Mouse (Mus musculus): Measurements from ENCODE around the gene Zkscan17. TPM values are rescaled to one million over a fixed set of nuclear protein-coding genes. Genes with fewer than 3 reads are reported as not detected.

Zkscan17 gene
- polyA plus RNA-seq, 1 experiment from 2014 or later, result 13.4 TPM

DNA sequence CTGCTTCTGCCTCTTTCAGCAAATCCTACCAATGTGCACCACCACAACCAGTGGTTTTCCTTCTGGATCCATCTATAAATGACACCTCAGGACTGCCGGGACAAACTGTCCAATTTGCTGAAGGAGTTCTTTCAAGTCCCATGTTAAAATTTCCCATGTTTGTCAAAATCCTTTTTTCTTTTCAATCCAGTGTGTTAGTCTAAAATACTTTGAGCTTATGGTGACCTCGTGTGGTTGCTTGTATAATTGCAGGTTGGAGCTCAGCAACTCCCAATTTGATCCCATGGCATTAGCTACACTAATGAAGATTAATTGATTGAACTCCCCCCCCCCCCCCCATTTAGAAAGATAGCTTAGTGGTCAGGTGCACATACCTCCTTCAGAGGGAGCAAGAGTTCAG, 43.3 kb downstream of the Zkscan17 start:
- no peaks in the 10 kb centered on the region for H3K27me3 ChIP-seq (ENCODE audit: control insufficient read depth, insufficient read depth, low read length)
- no peak overlapping the region for H3K9ac ChIP-seq (ENCODE audit: low read length)
- H3K4me3 ChIP-seq (ENCODE audit: control insufficient read depth in 1 of 2, insufficient read depth in 1 of 2, low read depth in 1 of 2, low read length in 2 of 2), result no peak overlapping the region
- no peak overlapping the region for H3K27ac ChIP-seq (replicated peaks in 1 of 2; ENCODE audit: control insufficient read depth in 1 of 2, insufficient read depth in 1 of 2, low read depth in 2 of 2, low read length in 2 of 2)
- ATAC-seq (ENCODE audit: insufficient number of reproducible peaks, insufficient read depth, low FRiP score, low read depth), result no peak
- H3K4me1 ChIP-seq (ENCODE audit: control insufficient read depth in 2 of 2, insufficient read depth in 2 of 2, low read length in 2 of 2), result no peaks in the 10 kb centered on the region
- no peaks in the 10 kb centered on the region for H3K9me3 ChIP-seq (ENCODE audit: control insufficient read depth, low read length)
- H3K36me3 ChIP-seq (ENCODE audit: control insufficient read depth, insufficient read depth, low read length), result peaks cover 31% of the 10 kb centered on the region
- WGBS, result 9% methylated on average over 2 of the region's 2 CpGs
- H3K4me2 ChIP-seq (ENCODE audit: low read length), result no peak overlapping the region

DNA sequence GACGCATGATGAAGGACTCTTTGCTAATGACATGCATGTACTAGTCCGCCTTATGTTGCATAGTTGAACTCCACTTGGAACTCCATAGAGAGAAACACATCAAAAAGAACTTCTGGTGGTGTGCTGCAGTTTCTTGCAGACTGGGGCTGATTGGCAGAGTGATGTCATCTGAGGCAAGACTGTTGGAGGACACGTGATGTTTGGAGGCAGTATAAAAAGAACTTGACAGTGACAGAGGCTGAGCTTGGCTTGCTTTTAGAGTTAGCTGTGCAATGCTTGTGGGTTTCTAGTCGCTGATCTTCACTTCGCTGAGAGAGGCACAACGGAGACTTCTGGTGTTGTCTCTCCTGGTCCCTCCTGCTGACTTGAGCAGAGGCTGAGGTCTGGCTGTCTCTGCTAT, 49.3 kb downstream of the Zkscan17 start:
- no peak for ATAC-seq (ENCODE audit: insufficient number of reproducible peaks, insufficient read depth, low FRiP score, low read depth)
- H3K9ac ChIP-seq (ENCODE audit: low read length), result no peak overlapping the region
- H3K9me3 ChIP-seq (ENCODE audit: control insufficient read depth, low read length), result no peaks in the 10 kb centered on the region
- WGBS, result 57% methylated on average over 6 of the region's 6 CpGs
- H3K27me3 ChIP-seq (ENCODE audit: control insufficient read depth, insufficient read depth, low read length), result no peaks in the 10 kb centered on the region
- no peak overlapping the region for H3K4me2 ChIP-seq (ENCODE audit: low read length)
- H3K27ac ChIP-seq (replicated peaks in 1 of 2; ENCODE audit: control insufficient read depth in 1 of 2, insufficient read depth in 1 of 2, low read depth in 2 of 2, low read length in 2 of 2), result no peak overlapping the region
- H3K4me3 ChIP-seq (ENCODE audit: control insufficient read depth in 1 of 2, insufficient read depth in 1 of 2, low read depth in 1 of 2, low read length in 2 of 2), result no peak overlapping the region
- peaks cover 3 to 4% of the 10 kb centered on the region in 2 experiments; a peak in 3 of 4 replicates for H3K4me1 ChIP-seq (ENCODE audit: control insufficient read depth in 2 of 2, insufficient read depth in 2 of 2, low read length in 2 of 2)
- H3K36me3 ChIP-seq (ENCODE audit: control insufficient read depth, insufficient read depth, low read length), result no peaks in the 10 kb centered on the region

DNA sequence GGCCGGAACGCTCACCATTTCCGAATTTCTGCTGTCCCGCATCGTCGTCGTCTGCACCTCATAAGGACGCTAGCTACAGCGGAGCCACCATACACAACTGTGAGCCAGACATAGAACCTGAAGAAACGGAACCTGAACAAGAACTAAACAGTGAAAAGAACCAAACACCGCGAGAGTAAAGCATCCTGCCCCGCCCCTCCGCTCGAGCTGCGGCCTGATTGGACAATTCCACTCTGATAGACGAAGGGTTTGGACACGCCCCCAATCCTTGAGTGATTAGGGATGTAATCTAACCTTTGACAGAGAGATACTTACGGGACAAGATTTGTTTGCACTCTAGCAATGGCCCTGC, 54.2 kb downstream of the Zkscan17 start, which contains the start of gene Zfp867:
Zfp867 (minus strand) TSS at position 149 of the 352 bp plus-strand sequence.
- H3K4me3 ChIP-seq (ENCODE audit: control insufficient read depth in 1 of 2, insufficient read depth in 1 of 2, low read depth in 1 of 2, low read length in 2 of 2), result peak within 1 kb of the TSS; percentile 67 to 99
- H3K27ac ChIP-seq (replicated peaks in 1 of 2; ENCODE audit: control insufficient read depth in 1 of 2, insufficient read depth in 1 of 2, low read depth in 2 of 2, low read length in 2 of 2), result peak within 1 kb of the TSS; percentile 79 to 93
- peak; percentile 75; the same call in 1 of the 2 replicates for ATAC-seq (ENCODE audit: insufficient number of reproducible peaks, insufficient read depth, low FRiP score, low read depth)
- H3K4me1 ChIP-seq (ENCODE audit: control insufficient read depth in 2 of 2, insufficient read depth in 2 of 2, low read length in 2 of 2), result peaks cover 6 to 10% of the 10 kb centered on the region in 2 experiments
- H3K36me3 ChIP-seq (ENCODE audit: control insufficient read depth, insufficient read depth, low read length), result no peaks in the 10 kb centered on the region
- H3K9me3 ChIP-seq (ENCODE audit: control insufficient read depth, low read length), result no peaks in the 10 kb centered on the region
- under 1% methylated on average over 19 of the region's 19 CpGs for WGBS
- no peaks in the 10 kb centered on the region for H3K27me3 ChIP-seq (ENCODE audit: control insufficient read depth, insufficient read depth, low read length)
- H3K4me2 ChIP-seq (ENCODE audit: low read length), result peak within 1 kb of the TSS; percentile 95
- H3K9ac ChIP-seq (ENCODE audit: low read length), result peak within 1 kb of the TSS; percentile 85

DNA sequence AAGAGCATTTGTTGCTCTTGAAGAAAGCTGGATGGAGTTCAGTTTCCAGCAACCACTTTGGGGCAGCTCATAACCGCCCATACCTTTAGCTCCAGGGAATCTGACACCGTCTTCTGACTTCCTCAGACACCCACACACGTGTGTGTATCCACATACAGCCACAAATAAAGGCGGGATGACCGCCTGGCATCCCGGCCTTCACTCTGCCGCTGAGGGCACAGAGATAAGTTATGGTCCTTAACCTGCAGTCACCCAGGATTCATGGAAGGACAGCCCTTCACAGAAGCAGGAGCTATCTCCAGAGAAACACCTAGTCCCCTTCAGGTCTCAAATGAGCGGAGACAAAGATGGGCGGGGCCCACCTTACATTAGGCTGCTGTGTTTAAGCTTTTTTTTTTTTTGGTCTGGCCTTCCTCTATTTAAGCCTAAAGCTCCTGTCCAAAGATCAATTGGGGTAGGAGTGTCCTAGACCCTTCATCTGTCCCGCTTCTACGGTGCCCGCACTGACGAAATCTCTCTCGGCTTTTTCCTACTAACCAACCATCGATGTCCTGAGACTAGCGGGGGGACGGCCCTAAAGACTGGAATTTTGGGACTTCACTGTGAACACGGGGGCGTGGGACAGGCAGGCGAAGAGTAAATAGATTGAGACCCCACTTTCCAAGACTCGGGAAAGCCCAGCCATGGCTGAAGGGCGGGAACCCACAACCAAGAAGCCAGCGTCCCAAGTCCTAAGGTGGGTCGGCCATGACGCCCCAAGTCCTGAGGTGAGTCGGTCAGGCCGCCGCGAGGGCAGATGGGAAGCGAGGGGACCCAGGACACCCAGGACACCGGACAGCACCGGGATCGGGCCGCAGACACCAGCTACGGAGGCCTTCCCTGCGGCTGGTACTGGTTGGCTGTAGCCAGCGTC, 54.9 kb downstream of the Zkscan17 start:
- WGBS, result 6% methylated on average over 37 of the region's 37 CpGs
- Histone ChIP-seq H3K9me3 (ENCODE audit: control insufficient read depth, low read length) (no peaks in the 10 kb centered on the region), H3K9ac (ENCODE audit: low read length) (peak overlapping the region; percentile 85), H3K4me2 (ENCODE audit: low read length) (peak overlapping the region; percentile 95), H3K27ac (replicated peaks in 1 of 2; ENCODE audit: control insufficient read depth in 1 of 2, insufficient read depth in 1 of 2, low read depth in 2 of 2, low read length in 2 of 2) (peak overlapping the region; percentile 79 to 93), H3K4me3 (ENCODE audit: control insufficient read depth in 1 of 2, insufficient read depth in 1 of 2, low read depth in 1 of 2, low read length in 2 of 2) (peak overlapping the region; percentile 67 to 99), H3K4me1 (ENCODE audit: control insufficient read depth in 2 of 2, insufficient read depth in 2 of 2, low read length in 2 of 2) (peaks cover 6 to 10% of the 10 kb centered on the region in 2 experiments), H3K36me3 (ENCODE audit: control insufficient read depth, insufficient read depth, low read length) (no peaks in the 10 kb centered on the region), H3K27me3 (ENCODE audit: control insufficient read depth, insufficient read depth, low read length) (no peaks in the 10 kb centered on the region)
- peak; percentile 54; the same call in 1 of the 2 replicates for ATAC-seq (ENCODE audit: insufficient number of reproducible peaks, insufficient read depth, low FRiP score, low read depth)

DNA sequence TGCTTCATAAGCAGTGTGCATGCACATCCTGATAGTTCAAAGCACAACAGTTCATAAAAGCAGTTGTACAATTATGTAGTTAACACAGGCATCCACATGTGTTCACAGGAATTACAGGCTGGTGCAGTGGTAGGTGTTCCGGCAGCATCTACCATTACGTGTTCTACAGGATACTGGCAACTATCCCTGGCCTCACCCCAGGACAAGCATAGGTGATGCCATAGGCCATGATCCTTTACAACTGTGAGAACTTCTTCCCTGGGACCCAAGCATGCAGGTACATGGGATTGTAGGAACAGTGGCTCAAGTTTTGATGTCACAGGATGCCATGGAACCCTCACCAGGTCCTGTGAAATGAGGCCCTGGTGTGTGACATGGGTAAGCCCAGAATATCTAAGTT, 66.1 kb downstream of the Zkscan17 start:
- Histone ChIP-seq H3K4me1 (ENCODE audit: control insufficient read depth in 2 of 2, insufficient read depth in 2 of 2, low read length in 2 of 2) (peaks cover 5 to 16% of the 10 kb centered on the region in 2 experiments), H3K36me3 (ENCODE audit: control insufficient read depth, insufficient read depth, low read length) (peaks cover 80% of the 10 kb centered on the region), H3K9ac (ENCODE audit: low read length) (no peak overlapping the region), H3K4me2 (ENCODE audit: low read length) (no peak overlapping the region), H3K27ac (replicated peaks in 1 of 2; ENCODE audit: control insufficient read depth in 1 of 2, insufficient read depth in 1 of 2, low read depth in 2 of 2, low read length in 2 of 2) (no peak overlapping the region), H3K4me3 (ENCODE audit: control insufficient read depth in 1 of 2, insufficient read depth in 1 of 2, low read depth in 1 of 2, low read length in 2 of 2) (no peak overlapping the region), H3K27me3 (ENCODE audit: control insufficient read depth, insufficient read depth, low read length) (no peaks in the 10 kb centered on the region), H3K9me3 (ENCODE audit: control insufficient read depth, low read length) (peaks cover 31% of the 10 kb centered on the region)
- no peak for ATAC-seq (ENCODE audit: insufficient number of reproducible peaks, insufficient read depth, low FRiP score, low read depth)
- 96% methylated on average over 2 of the region's 2 CpGs for WGBS

DNA sequence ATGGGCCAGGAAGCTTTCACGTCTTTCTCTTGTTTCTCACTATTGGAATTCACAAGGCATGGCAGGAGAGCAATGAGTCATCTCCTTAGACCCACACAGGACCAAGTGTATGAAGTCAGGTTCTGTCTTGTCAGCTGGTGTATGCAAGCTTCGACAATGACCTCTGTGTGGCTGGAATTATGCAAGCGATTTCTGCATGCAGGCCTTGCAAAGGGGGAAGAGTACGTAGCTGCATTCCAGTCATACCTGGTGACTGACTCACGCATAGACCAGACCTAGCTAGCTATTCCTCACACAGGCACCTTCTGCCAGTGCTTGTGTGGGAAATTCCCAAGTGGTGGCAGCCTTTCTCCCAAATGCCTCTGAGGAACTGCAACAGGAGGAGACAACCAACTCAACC, 67.6 kb downstream of the Zkscan17 start:
- Histone ChIP-seq H3K36me3 (ENCODE audit: control insufficient read depth, insufficient read depth, low read length) (peaks cover 81% of the 10 kb centered on the region), H3K9ac (ENCODE audit: low read length) (peak overlapping the region; percentile 42; the same call in 1 of the 2 replicates), H3K4me3 (ENCODE audit: control insufficient read depth in 1 of 2, insufficient read depth in 1 of 2, low read depth in 1 of 2, low read length in 2 of 2) (no peak overlapping the region), H3K4me2 (ENCODE audit: low read length) (peak overlapping the region; percentile 28), H3K27ac (replicated peaks in 1 of 2; ENCODE audit: control insufficient read depth in 1 of 2, insufficient read depth in 1 of 2, low read depth in 2 of 2, low read length in 2 of 2) (peak overlapping the region; percentile 85 to 91), H3K9me3 (ENCODE audit: control insufficient read depth, low read length) (peaks cover 20% of the 10 kb centered on the region), H3K27me3 (ENCODE audit: control insufficient read depth, insufficient read depth, low read length) (no peaks in the 10 kb centered on the region), H3K4me1 (ENCODE audit: control insufficient read depth in 2 of 2, insufficient read depth in 2 of 2, low read length in 2 of 2) (peaks cover 5 to 16% of the 10 kb centered on the region in 2 experiments)
- peak; percentile 88 for ATAC-seq (ENCODE audit: insufficient number of reproducible peaks, insufficient read depth, low FRiP score, low read depth)
- WGBS, result 4% methylated on average over 5 of the region's 5 CpGs

DNA sequence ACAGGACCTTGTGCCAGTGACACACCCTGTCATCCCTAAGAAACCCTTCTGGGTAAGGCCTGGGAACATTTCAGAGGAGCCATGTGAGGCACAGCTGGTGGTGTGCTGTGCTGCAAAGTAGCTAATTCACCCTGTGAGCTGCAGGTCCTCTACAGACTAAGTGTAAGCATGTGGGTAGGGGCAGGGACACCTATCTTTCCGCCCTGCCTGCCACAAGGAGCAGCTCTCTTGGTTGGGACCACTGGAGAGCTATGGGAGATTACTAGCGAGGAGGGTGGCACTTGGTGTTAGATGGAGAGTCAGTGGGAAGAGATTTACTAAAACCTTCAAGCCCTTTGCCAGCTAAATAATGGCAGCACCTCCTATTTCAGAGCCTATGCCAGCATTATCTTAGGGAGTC, 69.7 kb downstream of the Zkscan17 start:
- no peak overlapping the region for H3K9ac ChIP-seq (ENCODE audit: low read length)
- H3K36me3 ChIP-seq (ENCODE audit: control insufficient read depth, insufficient read depth, low read length), result peaks cover 78% of the 10 kb centered on the region
- H3K4me2 ChIP-seq (ENCODE audit: low read length), result no peak overlapping the region
- H3K9me3 ChIP-seq (ENCODE audit: control insufficient read depth, low read length), result no peaks in the 10 kb centered on the region
- H3K27me3 ChIP-seq (ENCODE audit: control insufficient read depth, insufficient read depth, low read length), result no peaks in the 10 kb centered on the region
- H3K4me3 ChIP-seq (ENCODE audit: control insufficient read depth in 1 of 2, insufficient read depth in 1 of 2, low read depth in 1 of 2, low read length in 2 of 2), result no peak overlapping the region
- 91% methylated on average over 2 of the region's 2 CpGs for WGBS
- ATAC-seq (ENCODE audit: insufficient number of reproducible peaks, insufficient read depth, low FRiP score, low read depth), result no peak
- H3K4me1 ChIP-seq (ENCODE audit: control insufficient read depth in 2 of 2, insufficient read depth in 2 of 2, low read length in 2 of 2), result peaks cover 5 to 16% of the 10 kb centered on the region in 2 experiments
- no peak overlapping the region for H3K27ac ChIP-seq (replicated peaks in 1 of 2; ENCODE audit: control insufficient read depth in 1 of 2, insufficient read depth in 1 of 2, low read depth in 2 of 2, low read length in 2 of 2)

Measured in heart, embryonic 14.5 days (tissue).